Mouse (Mus musculus) heart, embryonic 15.5 days (tissue): Measurements from ENCODE around the gene Hist3h2a. TPM values are rescaled to one million over a fixed set of nuclear protein-coding genes. Genes with fewer than 3 reads are reported as not detected.
A peak's percentile ranks its signal among the peaks of the same experiment; 100 is the strongest.

ENCODE experiments used
- ATAC-seq: fragments of 200-750 bp; cut with Nextera tagmentation; replicated peaks from 2 replicates; pipeline ENCODE4 v1.8.0; 2017; ENCODE audit warnings: low read depth, moderate TSS enrichment; ENCODE audit not compliant: insufficient number of reproducible peaks, insufficient read depth, low FRiP score
- H3K27ac ChIP-seq: fragments of 300-500 bp; sonication (generic); 2 replicates; pipeline ENCODE4 v1.5.1; 2015; ENCODE audit warnings: mild to moderate bottlenecking, inconsistent platforms
- H3K27me3 ChIP-seq: fragments of 300-500 bp; sonication (generic); 2 replicates; pipeline ENCODE4 v1.6.1; 2015; ENCODE audit warnings: inconsistent platforms
- H3K36me3 ChIP-seq: fragments of 300-500 bp; sonication (generic); 2 replicates; pipeline ENCODE4 v1.6.1; 2015; ENCODE audit warnings: mild to moderate bottlenecking, inconsistent platforms
- H3K4me1 ChIP-seq: fragments of 300-500 bp; sonication (generic); replicated peaks from 2 replicates; pipeline ENCODE4 v1.6.1; 2015; ENCODE audit warnings: inconsistent platforms
- H3K4me2 ChIP-seq: fragments of 300-500 bp; sonication (generic); 2 replicates; pipeline ENCODE4 v1.6.1; 2015; ENCODE audit warnings: inconsistent platforms, mild to moderate bottlenecking, moderate library complexity
- H3K4me3 ChIP-seq: fragments of 300-500 bp; sonication (generic); 2 replicates; pipeline ENCODE4 v1.5.1; 2015; ENCODE audit warnings: mild to moderate bottlenecking, inconsistent platforms
- H3K9ac ChIP-seq: fragments of 300-500 bp; sonication (generic); 2 replicates; pipeline ENCODE4 v1.6.1; 2015; ENCODE audit warnings: mild to moderate bottlenecking, inconsistent platforms
- H3K9me3 ChIP-seq: fragments of 300-500 bp; sonication (generic); replicated peaks from 2 replicates; pipeline ENCODE4 v1.6.1; 2016; ENCODE audit warnings: inconsistent platforms
- WGBS: fragments of 180-500 bp; shearing (Covaris S2); methylation state at CpG from one replicate; pipeline ENCODE4 v1.1.7; 2015; ENCODE audit warnings: mixed read lengths; 5-methylcytosine and 5-hydroxymethylcytosine counted together
- microRNA-seq: library from miRNA; unstranded; fragments of <30 nt; microRNA quantifications from one replicate; pipeline ENCODE4, GENCODE M21; 2016
- polyA plus RNA-seq: library from polyadenylated mRNA; unstranded; fragments of >200 nt; fragmentation: Nextera tagmentation; extraction: Ambion mirVana; gene quantifications from 2 replicates; pipeline ENCODE4 v1.2.1, GENCODE M21; 2015

The Hist3h2a gene
- polyA plus RNA-seq, 1 experiment from 2014 or later: 34.7 TPM

GRCm38 (mm10) chr11:58994337-58994826 is 39.9 kb downstream of the Hist3h2a start:
- H3K4me1 ChIP-seq: peaks cover 97% of the 10 kb centered on the region
- H3K36me3 ChIP-seq: peaks cover 10% of the 10 kb centered on the region; the same call in 1 of the 2 replicates
- H3K9ac ChIP-seq: peak overlapping the region; percentile 11
- peak overlapping the region; percentile 88; the same call in 1 of the 2 replicates for H3K27ac ChIP-seq
- H3K27me3 ChIP-seq: peaks cover 12% of the 10 kb centered on the region
- peak overlapping the region; percentile 25 for H3K4me3 ChIP-seq
- 7% methylated on average over 35 of the region's 35 CpGs for WGBS
- no peaks in the 10 kb centered on the region for H3K9me3 ChIP-seq
- H3K4me2 ChIP-seq: peak overlapping the region; percentile 54
- peak; percentile 25; the same call in 1 of the 2 replicates for ATAC-seq

- peak overlapping the region; percentile 54 for H3K4me2 ChIP-seq
- no peak overlapping the region for H3K4me3 ChIP-seq
- 74% methylated on average over 9 of the region's 9 CpGs for WGBS
- no peak for ATAC-seq
- H3K9ac ChIP-seq: no peak overlapping the region; the same call in 1 of the 2 replicates
- H3K9me3 ChIP-seq: no peaks in the 10 kb centered on the region
- H3K27me3 ChIP-seq: peaks cover 12% of the 10 kb centered on the region
- peaks cover 4% of the 10 kb centered on the region; the same call in 1 of the 2 replicates for H3K36me3 ChIP-seq
- H3K4me1 ChIP-seq: peaks cover 97% of the 10 kb centered on the region
- H3K27ac ChIP-seq: peak overlapping the region; percentile 88; the same call in 1 of the 2 replicates
These were observed 40.7 kb downstream of the Hist3h2a start for GRCm38 (mm10) chr11:58995061-58995806.

- H3K9me3 ChIP-seq: no peaks in the 10 kb centered on the region
- no peak overlapping the region for H3K4me3 ChIP-seq
- no peak for ATAC-seq
- peaks cover 98% of the 10 kb centered on the region for H3K4me1 ChIP-seq
- H3K9ac ChIP-seq: peak overlapping the region; percentile 20; the same call in 1 of the 2 replicates
- H3K27me3 ChIP-seq: peaks cover 12% of the 10 kb centered on the region
- H3K36me3 ChIP-seq: peaks cover 4% of the 10 kb centered on the region; the same call in 1 of the 2 replicates
- H3K4me2 ChIP-seq: peak overlapping the region; percentile 59
- H3K27ac ChIP-seq: no peak overlapping the region
- WGBS: 51% methylated on average over 12 of the region's 12 CpGs
These were observed 41.4 kb downstream of the Hist3h2a start for GRCm38 (mm10) chr11:58995807-58996370.

GRCm38 (mm10) chr11:58997541-58997940 is 43.1 kb downstream of the Hist3h2a start:
- Histone ChIP-seq H3K36me3 (peaks cover 4% of the 10 kb centered on the region; the same call in 1 of the 2 replicates), H3K4me3 (peak overlapping the region; percentile 45), H3K27ac (peak overlapping the region; percentile 90), H3K9me3 (no peaks in the 10 kb centered on the region), H3K4me1 (peaks cover 97% of the 10 kb centered on the region), H3K9ac (0 out of 2 replicates have a peak overlapping the region, but pooled peaks have one; percentile 54), H3K27me3 (peaks cover 12% of the 10 kb centered on the region), H3K4me2 (peak overlapping the region; percentile 59)
- no peak for ATAC-seq
- WGBS: 50% methylated on average over 5 of the region's 5 CpGs

- peak overlapping the region; percentile 54 for H3K9ac ChIP-seq
- H3K36me3 ChIP-seq: peaks cover 4% of the 10 kb centered on the region; the same call in 1 of the 2 replicates
- peak; percentile 68 for ATAC-seq
- H3K9me3 ChIP-seq: no peaks in the 10 kb centered on the region
- peaks cover 8% of the 10 kb centered on the region for H3K27me3 ChIP-seq
- H3K4me3 ChIP-seq: peak overlapping the region; percentile 45
- peaks cover 88% of the 10 kb centered on the region for H3K4me1 ChIP-seq
- 19% methylated on average over 11 of the region's 11 CpGs for WGBS
- H3K4me2 ChIP-seq: peak overlapping the region; percentile 59
- peak overlapping the region; percentile 90 for H3K27ac ChIP-seq
These were observed 44.7 kb downstream of the Hist3h2a start for GRCm38 (mm10) chr11:58999158-58999557.

GRCm38 (mm10) chr11:58999830-59000229 is 45.3 kb downstream of the Hist3h2a start:
- peak overlapping the region; percentile 54; the same call in 1 of the 2 replicates for H3K9ac ChIP-seq
- 85% methylated on average over 6 of the region's 6 CpGs for WGBS
- peak overlapping the region; percentile 45 for H3K4me3 ChIP-seq
- peaks cover 4% of the 10 kb centered on the region; the same call in 1 of the 2 replicates for H3K36me3 ChIP-seq
- ATAC-seq: no peak
- peak overlapping the region; percentile 59 for H3K4me2 ChIP-seq
- H3K27me3 ChIP-seq: peaks cover 5% of the 10 kb centered on the region
- H3K4me1 ChIP-seq: peaks cover 81% of the 10 kb centered on the region
- H3K9me3 ChIP-seq: no peaks in the 10 kb centered on the region
- peak overlapping the region; percentile 90 for H3K27ac ChIP-seq

GRCm38 (mm10) chr11:59000635-59001034 is 46.1 kb downstream of the Hist3h2a start:
- Histone ChIP-seq H3K27ac (peak overlapping the region; percentile 90), H3K9ac (peak overlapping the region; percentile 54), H3K36me3 (peaks cover 4% of the 10 kb centered on the region; the same call in 1 of the 2 replicates), H3K9me3 (no peaks in the 10 kb centered on the region), H3K4me3 (peak overlapping the region; percentile 45), H3K27me3 (no peaks in the 10 kb centered on the region), H3K4me1 (peaks cover 73% of the 10 kb centered on the region), H3K4me2 (peak overlapping the region; percentile 59)
- WGBS: 87% methylated on average over 21 of the region's 21 CpGs
- ATAC-seq: no peak

GRCm38 (mm10) chr11:59002327-59003079 is 48.0 kb downstream of the Hist3h2a start:
- peak overlapping the region; percentile 59 for H3K9ac ChIP-seq
- H3K4me3 ChIP-seq: peak overlapping the region; percentile 47
- H3K4me2 ChIP-seq: peak overlapping the region; percentile 59
- ATAC-seq: peak; percentile 80
- no peaks in the 10 kb centered on the region for H3K36me3 ChIP-seq
- H3K27ac ChIP-seq: peak overlapping the region; percentile 90
- H3K9me3 ChIP-seq: no peaks in the 10 kb centered on the region
- peaks cover 54% of the 10 kb centered on the region for H3K4me1 ChIP-seq
- 32% methylated on average over 7 of the region's 7 CpGs for WGBS
- no peaks in the 10 kb centered on the region for H3K27me3 ChIP-seq

Small RNA genes within 50 kb of the gene (microRNA-seq; reads per million reads assigned to microRNA genes)
- not detected for gene Gm44313

Other genes starting within 250 kb of the Hist3h2a start
- gene Olfr318, start 230.7 kb upstream of the Hist3h2a start, polyA plus RNA-seq: not detected in 2 replicates
- not detected in 2 replicates for gene Olfr317, start 215.5 kb upstream of the Hist3h2a start, polyA plus RNA-seq
- gene Olfr316, start 202.0 kb upstream of the Hist3h2a start, polyA plus RNA-seq: not detected in 2 replicates
- not detected in 2 replicates for gene Olfr315, start 181.5 kb upstream of the Hist3h2a start, polyA plus RNA-seq
- not detected in 2 replicates for gene Olfr314, start 171.7 kb upstream of the Hist3h2a start, polyA plus RNA-seq
- 0.62 and 1.1 TPM in 2 replicates for gene Fam183b, start 152.7 kb upstream of the Hist3h2a start, polyA plus RNA-seq
- 0.14 TPM in 1 of 2 replicates, not detected in the other for gene Olfr313, start 139.7 kb upstream of the Hist3h2a start, polyA plus RNA-seq
- 0.11 and 0.16 TPM in 2 replicates for gene Olfr312, start 125.4 kb upstream of the Hist3h2a start, polyA plus RNA-seq
- gene Olfr311, start 115.4 kb upstream of the Hist3h2a start, polyA plus RNA-seq: 0.11 and 0.14 TPM in 2 replicates
- gene Gm12258, start 107.5 kb upstream of the Hist3h2a start, polyA plus RNA-seq: 3.8 and 4.6 TPM in 2 replicates
- 3.2 and 4.7 TPM in 2 replicates for gene 2810021J22Rik, start 87.5 kb upstream of the Hist3h2a start, polyA plus RNA-seq
- gene Zfp39, start 50.5 kb upstream of the Hist3h2a start, polyA plus RNA-seq: 3.1 and 4.4 TPM in 2 replicates
- 0.16 TPM in 1 of 2 replicates, not detected in the other for gene Btnl10, start 36.8 kb upstream of the Hist3h2a start, polyA plus RNA-seq
- 170 and 210 TPM in 2 replicates for gene Rnf187, start 15.8 kb upstream of the Hist3h2a start, polyA plus RNA-seq
- gene Hist3h2ba, start 5.8 kb upstream of the Hist3h2a start, polyA plus RNA-seq: 18.0 and 18.3 TPM in 2 replicates
- gene Trim17, start within 50 bp of the Hist3h2a start, polyA plus RNA-seq: 0.27 and 0.57 TPM in 2 replicates
- gene Trim11, start 23.4 kb downstream of the Hist3h2a start, polyA plus RNA-seq: 26.9 and 34.6 TPM in 2 replicates
- 64.8 and 65.2 TPM in 2 replicates for gene Obscn, start 181.7 kb downstream of the Hist3h2a start, polyA plus RNA-seq
- gene Iba57, start 209.1 kb downstream of the Hist3h2a start, polyA plus RNA-seq: 7.3 and 8.5 TPM in 2 replicates
- gene Gjc2, start 228.5 kb downstream of the Hist3h2a start, polyA plus RNA-seq: 0.77 TPM in 2 replicates
- 109 and 125 TPM in 2 replicates for gene Guk1, start 237.5 kb downstream of the Hist3h2a start, polyA plus RNA-seq
- gene Mrpl55, start 247.8 kb downstream of the Hist3h2a start, polyA plus RNA-seq: 99.8 and 114 TPM in 2 replicates